Mouse (Mus musculus) MEL-GATA-1-ER (cell line): ENCODE measurements around the gene Nlrp4f.

Experiments used
- DNase-seq: peaks from one replicate; pipeline ENCODE4 v3.0.0-alpha.2; 2012; ENCODE audit warnings: low read depth; ENCODE audit errors: extremely low read depth

Nlrp4f gene

GRCm38 (mm10) chr13:65205877-65206276 lies at the start of gene Nlrp4f:
Gene Nlrp4f, minus strand, starts transcription at chr13:65205977.
- no peak for DNase-seq

GRCm38 (mm10) chr13:65243273-65243672 lies 37.5 kb upstream of the Nlrp4f start:
- DNase-seq, result no peak

GRCm38 (mm10) chr13:65242319-65242787 lies 36.6 kb upstream of the Nlrp4f start:
- no peak for DNase-seq

GRCm38 (mm10) chr13:65241627-65242318 lies 36.0 kb upstream of the Nlrp4f start:
- no peak for DNase-seq

GRCm38 (mm10) chr13:65241099-65241626 lies 35.4 kb upstream of the Nlrp4f start:
- peak; percentile 84 for DNase-seq

GRCm38 (mm10) chr13:65240509-65241098 lies 34.8 kb upstream of the Nlrp4f start:
- peak; percentile 93 for DNase-seq

GRCm38 (mm10) chr13:65237211-65237610 lies 31.4 kb upstream of the Nlrp4f start:
- no peak for DNase-seq

- DNase-seq, result no peak
Observed at GRCm38 (mm10) chr13:65226657-65227056, 20.9 kb upstream of the Nlrp4f start.

GRCm38 (mm10) chr13:65225945-65226344 lies 20.2 kb upstream of the Nlrp4f start:
- DNase-seq, result no peak

GRCm38 (mm10) chr13:65200667-65201066 lies 5.1 kb downstream of the Nlrp4f start:
- DNase-seq, result no peak

GRCm38 (mm10) chr13:65176472-65177091 lies 29.2 kb downstream of the Nlrp4f start:
- DNase-seq, result no peak

GRCm38 (mm10) chr13:65175734-65176471 lies 29.9 kb downstream of the Nlrp4f start:
- peak; percentile 14 for DNase-seq

GRCm38 (mm10) chr13:65174102-65174501 lies 31.7 kb downstream of the Nlrp4f start:
- DNase-seq, result no peak

- no peak for DNase-seq
Observed at GRCm38 (mm10) chr13:65149940-65150339, 55.8 kb downstream of the Nlrp4f start, which contains the start of gene Olfr466. Gene Olfr466, plus strand, starts transcription at chr13:65150240.

- no peak for DNase-seq
Observed at GRCm38 (mm10) chr13:65137789-65138188, 68.0 kb downstream of the Nlrp4f start, which contains the start of gene Olfr465-ps1. Gene Olfr465-ps1, plus strand, starts transcription at chr13:65138089.
